In genomic region chr5:113142486-113142885, GRCm38 (mm10) we compare ENCODE assay signal across 8 mouse cellular contexts.
A peak's percentile ranks its signal among the peaks of the same experiment; 100 is the strongest.
DNase-seq lines count a peak whose midpoint lies in the region; ATAC-seq and TF ChIP-seq lines count a peak whose summit lies in the region.
"Had no signal": no experiment of that assay in that cellular context is flagged by ENCODE, and none has a peak within 500 bp of the region (broad histone marks: within the 10 kb centered on the region; RNA-seq: fewer than 3 reads in every experiment).

No protein-coding gene starts in this region.

- DNase-seq in G1E (ENCODE audit: low spot score) = no peak
- peak; percentile 89 to 91 for DNase-seq in heart, postnatal 10 days
- peak; percentile 83 to 97 for DNase-seq in left cerebral cortex, postnatal 25 days (ENCODE audit: low spot score in 2 of 2)
- no peak for DNase-seq in ovary, postnatal 14 days (ENCODE audit: low spot score)
- no peak for DNase-seq in testis, postnatal 14 days (ENCODE audit: low spot score)
- DNase-seq in spleen, adult 12 weeks (ENCODE audit: low spot score) = no peak

- H3K4me1 ChIP-seq in G1E (ENCODE audit: insufficient read depth, low read depth, low read length) = no peaks in the 10 kb centered on the region

- TF ChIP-seq CTCF in G1E (IDR thresholded peaks at IDR 0.05; ENCODE audit: low read depth, low read length) = no peak

- H3K36me3 ChIP-seq in G1E (replicated peaks) = no peaks in the 10 kb centered on the region
- H3K36me3 ChIP-seq: midbrain, embryonic 12.5 days had no signal

- H3K27me3 ChIP-seq in G1E (ENCODE audit: insufficient read depth, low read length) = no peaks in the 10 kb centered on the region

- H3K4me3 ChIP-seq in G1E (ENCODE audit: low read depth, low read length) = peak overlapping the region; percentile 15; the same call in 1 of the 2 replicates
- H3K4me3 ChIP-seq: midbrain, embryonic 12.5 days had no signal

- peaks cover 93% of the 10 kb centered on the region for H3K9me3 ChIP-seq in G1E (replicated peaks)

- ATAC-seq in G1E (ENCODE audit: extremely low read depth, insufficient number of reproducible peaks, low FRiP score, poor library complexity, severe bottlenecking) = no peak
- ATAC-seq in frontal cortex, adult (ENCODE audit: low TSS enrichment) = peak; percentile 73

- intact Hi-C loops in heart, postnatal 10 days (cut with DNase I) = no loop called here
- intact Hi-C loops in left cerebral cortex, postnatal 25 days (cut with DNase I) = no loop called here

Comparison
In these comparisons a context has a peak if more than half of its experiments do, and no peak if none do; other contexts are left out.
1. DNase-seq: peak in heart, postnatal 10 days (2 of 2) and left cerebral cortex, postnatal 25 days (2 of 2); none in G1E (single experiment), ovary, postnatal 14 days (single experiment), testis, postnatal 14 days (single experiment) and spleen, adult 12 weeks (single experiment).